Mouse (Mus musculus) heart, postnatal 10 days (tissue): Measurements from ENCODE around the gene Mup9. TPM values are rescaled to one million over a fixed set of nuclear protein-coding genes. Genes with fewer than 3 reads are reported as not detected.
"Not testable (repeated sequence)": the region's sequence is repeated elsewhere in the genome, so short reads cannot be mapped to it uniquely, and the experiment has no call there.

Source experiments
- DNase-seq, 2 experiments: peaks; one replicate each; pipeline ENCODE4 v3.0.0; 2021
- intact Hi-C: fragments of 180-260 bp; cut with DNase I; formaldehyde crosslinking; loops from one replicate; pipeline ENCODE4 v1.15.1; 2025
- total RNA-seq, 2 experiments: library from RNA; stranded (reverse); gene quantifications; 2 replicates each; pipeline ENCODE4 v1.2.3; 2021

Mup9 gene
- total RNA-seq: not detected

- intact Hi-C loops: not testable (repeated sequence)
Observed at GRCm38 (mm10) chr4:60421852-60422251, at the start of gene Mup9. Gene Mup9, minus strand, starts transcription at chr4:60421952.

More at GRCm38 (mm10) chr4:60421852-60422251, at the start of gene Mup9:
- not testable (repeated sequence) for DNase-seq

Other genes starting within 250 kb of the Mup9 start
- gene Mup8, start 199.4 kb downstream of the Mup9 start, total RNA-seq: not detected
- gene Mup1, start 80.0 kb upstream of the Mup9 start, total RNA-seq: not detected
- not detected for gene Mup10, start 160.2 kb upstream of the Mup9 start, total RNA-seq
- not detected for gene Mup11, start 240.5 kb upstream of the Mup9 start, total RNA-seq